Mouse (Mus musculus) testis, adult 2 months (tissue): ENCODE data around the gene Myo1b. TPM values are rescaled to one million over a fixed set of nuclear protein-coding genes. Genes with fewer than 3 reads are reported as not detected.

ENCODE experiments used
- H3K27ac ChIP-seq: fragments of 200-500 bp; 2 replicates; pipeline ENCODE4 v1.5.1; 2012; ENCODE audit warnings: low read depth, low read length; ENCODE audit not compliant: control insufficient read depth, insufficient read depth
- H3K27me3 ChIP-seq: fragments of 200-500 bp; 2 replicates; pipeline ENCODE4 v1.6.1; 2012; ENCODE audit warnings: mild to moderate bottlenecking, low read length, moderate library complexity; ENCODE audit not compliant: control insufficient read depth, insufficient read depth
- H3K36me3 ChIP-seq: fragments of 200-500 bp; 2 replicates; pipeline ENCODE4 v1.6.1; 2012; ENCODE audit warnings: mild to moderate bottlenecking, low read length; ENCODE audit not compliant: control insufficient read depth, insufficient read depth
- H3K4me1 ChIP-seq: fragments of 200-500 bp; 2 replicates; pipeline ENCODE4 v1.6.1; 2012; ENCODE audit warnings: low read length; ENCODE audit not compliant: control insufficient read depth, insufficient read depth
- H3K4me3 ChIP-seq: fragments of 200-500 bp; 2 replicates; pipeline ENCODE4 v1.5.1; 2012; ENCODE audit warnings: low read depth, mild to moderate bottlenecking, low read length, moderate library complexity, mixed read lengths; ENCODE audit not compliant: control insufficient read depth
- CTCF ChIP-seq: fragments of 200-500 bp; IDR thresholded peaks from 2 replicates; pipeline ENCODE4 v1.5.1; 2012; ENCODE audit warnings: low read depth, mild to moderate bottlenecking, inconsistent platforms, low read length, moderate library complexity; ENCODE audit not compliant: control insufficient read depth, insufficient read depth, insufficient replicate concordance
- POLR2A ChIP-seq: fragments of 200-500 bp; IDR thresholded peaks from 2 replicates; pipeline ENCODE4 v1.6.1; 2012; ENCODE audit warnings: low read depth, mild to moderate bottlenecking, inconsistent platforms, low read length, moderate library complexity; ENCODE audit not compliant: control insufficient read depth
- polyA plus RNA-seq: library from polyadenylated mRNA; depleted of rRNA; stranded (reverse); fragments of >200 nt; gene quantifications from 2 replicates; pipeline ENCODE4 v1.2.3, GENCODE M21; 2012; rRNA removed

Gene Myo1b
- polyA plus RNA-seq, 1 experiment = 0.89 TPM

DNA sequence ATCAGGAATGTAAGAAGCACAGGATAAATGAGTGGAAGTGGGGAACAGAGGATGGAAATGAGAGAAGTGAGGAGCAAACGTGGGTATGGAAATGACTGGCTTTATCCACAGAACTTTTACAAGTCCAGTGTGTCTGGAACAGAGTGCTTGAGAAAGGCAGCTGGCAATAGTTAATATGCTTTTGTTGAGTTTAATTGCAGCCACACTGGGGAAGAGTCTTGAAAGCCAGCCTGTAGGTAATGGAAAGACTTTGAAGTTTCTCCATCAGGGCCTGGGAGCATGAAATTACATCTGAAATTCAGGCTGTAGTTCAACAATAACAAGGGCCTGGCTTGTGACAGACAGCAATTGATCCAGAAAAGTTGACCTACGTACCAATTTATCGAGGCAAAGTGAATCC is 209.8 kb downstream of the Myo1b start:
- Histone ChIP-seq H3K4me1 (no peaks in the 10 kb centered on the region), H3K4me3 (no peak overlapping the region), H3K36me3 (no peaks in the 10 kb centered on the region), H3K27ac (no peak overlapping the region), H3K27me3 (no peaks in the 10 kb centered on the region)
- TF ChIP-seq POLR2A (no peak), CTCF (no peak)

- TF ChIP-seq POLR2A (no peak), CTCF (no peak)
- Histone ChIP-seq H3K4me1 (no peaks in the 10 kb centered on the region), H3K27me3 (no peaks in the 10 kb centered on the region), H3K36me3 (no peaks in the 10 kb centered on the region), H3K27ac (no peak overlapping the region), H3K4me3 (no peak overlapping the region)
Observed at GRCm38 (mm10) chr1:51704610-51705009, 211.3 kb downstream of the Myo1b start.

Other genes starting within 250 kb of the Myo1b start
- gene Stat4, start 71.1 kb upstream of the Myo1b start, polyA plus RNA-seq = 171 and 193 TPM in 2 replicates
- gene Stat1, start 203.4 kb upstream of the Myo1b start, polyA plus RNA-seq = 8.3 and 8.5 TPM in 2 replicates